Mouse (Mus musculus) kidney, adult 18-20 months (tissue): ENCODE results near the gene Myo1b.

Experiments used
- DNase-seq: peaks from one replicate; pipeline ENCODE4 v3.0.0; 2021

Gene Myo1b

DNA sequence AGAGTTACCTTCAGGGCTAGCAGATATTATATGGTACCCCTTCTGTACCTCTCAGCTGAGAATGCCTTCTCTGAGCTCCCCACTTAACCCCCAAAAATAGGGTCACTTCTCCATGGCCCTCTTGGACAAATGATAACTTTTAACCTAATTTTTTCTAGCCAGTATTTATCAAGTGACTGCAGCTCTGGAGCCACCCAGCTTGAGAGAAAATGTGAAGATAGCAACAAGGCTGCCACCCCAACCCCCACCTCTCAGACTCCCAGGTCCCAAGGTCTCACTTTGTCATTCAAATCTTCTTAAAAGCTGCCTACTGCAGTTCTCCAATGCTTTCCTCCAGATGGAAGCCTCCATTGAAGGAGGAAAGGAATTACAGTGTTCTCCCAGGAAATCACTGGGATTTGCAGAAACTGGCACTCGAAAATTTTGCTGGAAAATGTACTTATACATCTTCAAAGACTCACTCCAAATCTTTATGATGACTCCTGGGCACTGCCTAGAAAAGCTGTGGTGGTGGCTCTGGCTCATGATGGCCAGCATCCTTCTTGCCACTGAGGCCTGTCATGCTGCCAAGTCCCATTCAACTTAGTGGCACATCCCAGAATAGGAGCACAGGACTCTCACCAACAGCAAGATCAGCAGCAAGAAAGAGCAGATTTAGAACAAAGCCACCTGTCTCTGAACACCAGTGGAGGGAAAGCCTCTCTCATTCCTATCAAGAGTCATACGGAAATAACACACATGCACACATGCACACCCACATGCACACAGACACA is 70.4 kb downstream of the Myo1b start:
- DNase-seq = no peak

DNA sequence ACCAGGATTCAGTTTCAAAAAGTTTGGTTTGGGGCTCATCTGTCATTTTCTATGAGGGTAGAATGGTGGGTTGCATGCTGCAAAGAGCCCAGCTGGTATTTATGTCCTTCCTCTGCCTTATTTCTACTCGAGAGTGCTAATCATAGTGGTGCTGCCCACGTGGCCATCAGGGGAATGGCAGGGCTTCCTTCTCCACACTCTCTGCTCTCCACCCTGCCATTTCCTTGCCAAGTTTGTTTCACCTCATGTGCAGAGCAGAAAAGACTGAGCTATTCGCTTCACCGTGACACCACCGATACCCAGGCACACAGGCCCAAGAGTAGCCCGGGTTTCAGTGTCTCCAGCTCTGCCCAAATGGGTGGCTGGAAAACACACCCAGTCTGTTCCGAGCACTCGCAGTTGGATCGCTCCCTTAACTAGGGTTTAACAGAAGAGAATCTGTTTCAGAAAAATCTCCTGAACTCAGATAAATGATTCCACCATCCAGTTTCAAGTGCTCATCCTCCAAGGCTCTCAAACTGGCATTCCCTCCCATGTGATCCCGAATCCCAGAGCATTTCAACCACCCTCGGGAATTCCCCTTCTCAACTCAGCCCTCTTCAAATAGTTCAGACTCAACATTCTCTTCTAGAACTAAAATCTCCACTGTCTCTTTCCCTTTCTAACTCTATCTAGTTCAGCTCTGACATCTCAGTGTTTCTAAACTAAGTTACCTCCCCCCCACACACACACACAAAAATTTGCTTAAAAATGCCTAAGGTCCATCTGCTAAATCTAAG is 77.8 kb downstream of the Myo1b start:
- DNase-seq = no peak

DNA sequence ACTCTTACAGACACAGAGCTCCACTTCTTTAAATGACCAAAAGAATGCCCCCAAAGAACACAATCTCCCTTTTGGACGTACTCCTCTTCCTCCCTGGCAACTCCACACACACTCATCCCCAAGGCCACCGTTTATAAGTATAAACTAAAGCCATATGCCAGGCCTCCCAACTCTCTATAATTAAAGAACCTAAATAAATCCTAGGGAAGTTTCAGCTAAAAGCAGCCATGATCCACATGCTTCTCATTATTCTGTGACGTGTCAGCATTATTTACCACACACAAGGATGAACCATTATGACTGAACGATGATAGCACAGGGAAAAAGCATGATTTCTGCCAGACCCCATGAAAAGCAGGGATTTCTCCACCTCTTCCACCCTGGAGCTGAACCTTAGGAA is 78.6 kb downstream of the Myo1b start:
- no peak for DNase-seq

DNA sequence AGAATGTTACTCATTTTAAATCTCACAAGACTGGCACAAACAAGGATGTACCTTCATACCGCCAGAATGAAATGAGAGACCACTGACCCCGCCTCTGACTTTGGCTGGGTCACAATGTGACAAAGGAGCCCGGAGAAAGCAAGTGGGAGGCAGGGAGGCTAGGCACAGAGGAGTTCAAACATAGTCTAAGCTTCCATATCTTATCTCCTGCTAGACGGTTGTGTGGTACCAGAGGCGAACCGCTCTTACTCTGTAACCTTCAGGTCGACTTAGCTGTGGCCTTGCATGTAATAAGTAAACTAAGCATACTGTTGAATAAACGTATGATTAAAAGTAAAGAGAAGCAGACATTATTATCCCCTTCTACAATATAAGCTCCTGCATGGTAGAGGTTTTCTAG is 80.1 kb downstream of the Myo1b start:
- no peak for DNase-seq

DNA sequence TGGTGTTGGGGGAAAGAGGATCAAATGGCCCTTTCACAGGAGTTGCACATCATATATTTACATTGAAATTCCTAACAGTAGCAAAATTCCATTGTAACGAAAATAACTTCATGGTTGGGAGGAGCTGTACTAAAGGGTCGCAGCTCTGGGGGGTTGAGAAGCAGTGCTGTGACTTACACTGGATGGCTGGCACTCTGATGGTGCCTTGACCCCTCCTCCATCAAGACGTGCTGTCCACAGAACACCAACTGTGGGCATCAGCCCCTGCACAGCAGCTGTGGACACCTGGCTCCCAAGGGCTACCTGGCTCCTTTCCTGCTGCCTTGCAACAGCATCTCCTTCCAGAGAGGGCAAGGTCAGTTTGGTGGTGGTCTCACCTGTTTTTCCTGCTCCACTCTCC is 81.8 kb downstream of the Myo1b start:
- no peak for DNase-seq

DNA sequence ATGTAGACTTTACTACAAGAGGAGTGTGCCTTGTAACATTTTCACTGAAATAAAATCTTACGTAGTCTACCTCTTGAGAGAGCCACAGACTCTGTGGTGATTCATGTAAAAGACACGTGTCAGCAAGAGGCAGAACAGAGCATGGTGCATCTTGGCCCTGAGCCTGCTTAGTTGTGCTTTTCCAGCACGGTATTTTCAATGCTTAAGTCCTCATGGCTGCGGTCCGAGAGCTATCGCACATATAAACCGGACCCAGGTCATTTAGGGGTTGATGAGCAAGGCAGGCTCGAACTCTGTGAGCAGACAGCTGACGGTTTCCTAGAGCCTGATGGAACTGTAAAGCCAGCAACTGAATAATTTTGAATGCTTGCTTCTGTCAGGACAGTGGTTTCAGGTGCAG is 86.5 kb downstream of the Myo1b start:
- DNase-seq = no peak

DNA sequence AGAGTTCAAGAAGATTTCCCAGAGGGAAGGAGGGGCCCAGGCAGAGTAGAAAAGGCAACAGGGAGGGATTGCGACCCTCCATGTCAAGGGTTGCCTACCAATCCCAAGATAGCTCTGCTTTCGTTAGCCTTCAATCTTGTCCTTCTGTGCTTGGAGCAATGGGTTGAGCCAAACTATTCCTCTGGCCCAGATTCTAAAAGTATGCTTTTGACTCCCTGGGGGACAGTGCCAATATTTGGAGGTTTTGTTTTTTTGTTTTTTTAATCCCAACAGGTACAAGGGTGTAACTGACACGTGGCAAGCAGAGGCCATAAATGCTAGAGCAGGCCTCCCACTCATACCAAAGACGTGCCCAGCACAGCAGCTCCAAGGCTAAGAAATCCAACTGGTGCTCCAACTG is 93.3 kb downstream of the Myo1b start:
- no peak for DNase-seq

DNA sequence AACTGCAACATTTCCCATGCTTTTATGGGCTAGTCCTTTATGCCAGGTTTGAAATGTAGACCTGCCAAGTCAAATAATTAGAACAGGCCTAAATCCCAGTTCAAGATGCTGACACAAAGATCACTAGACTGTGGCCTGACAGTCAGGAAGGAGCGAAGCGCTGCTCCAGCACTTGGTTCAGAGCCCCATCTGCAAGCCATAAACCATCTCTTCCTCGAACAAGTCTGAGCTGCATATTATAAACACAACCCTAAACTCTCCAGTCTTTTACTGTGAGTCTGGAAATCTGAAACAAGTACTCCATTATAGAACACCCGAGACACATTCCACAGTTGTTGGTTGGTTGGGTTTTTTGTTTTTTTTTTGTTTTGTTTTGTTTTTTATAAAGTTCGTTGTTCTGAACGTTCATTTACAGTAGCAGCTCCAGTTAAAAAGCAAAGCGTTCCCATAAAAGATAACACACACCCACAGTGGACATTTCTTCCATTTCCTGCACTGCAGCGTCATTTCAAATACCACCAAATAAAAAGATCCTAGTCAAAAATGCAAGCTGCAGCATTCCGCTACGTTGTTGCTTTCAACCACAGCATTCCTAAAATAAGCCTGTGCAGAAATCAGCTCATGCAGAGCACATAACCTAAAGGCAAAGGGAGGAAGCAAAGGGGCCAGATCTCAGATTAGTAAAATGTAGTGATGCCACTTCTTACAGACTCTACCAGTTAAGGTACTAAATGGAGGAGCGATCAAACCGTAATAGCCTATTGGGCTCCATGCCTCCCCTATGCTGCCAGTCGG is 94.0 kb downstream of the Myo1b start:
- DNase-seq = no peak

DNA sequence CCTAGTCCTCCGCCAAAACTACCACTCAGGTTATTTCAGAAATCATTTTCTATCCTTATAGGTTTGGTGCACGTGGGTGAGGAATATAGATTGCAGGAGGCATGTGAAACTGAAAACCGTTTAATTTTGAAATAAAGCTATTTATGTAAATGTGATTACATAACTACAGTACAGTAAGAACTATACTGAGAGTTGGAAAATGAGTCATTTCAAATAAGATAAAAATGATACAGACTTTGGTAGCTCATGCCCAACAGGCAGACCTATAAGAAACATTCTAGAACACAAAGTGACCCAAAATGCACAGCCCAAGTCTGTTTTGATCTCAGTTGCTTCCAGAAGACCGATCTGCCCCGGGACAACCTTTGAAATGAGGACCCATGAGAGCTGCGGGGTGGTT is 95.4 kb downstream of the Myo1b start:
- no peak for DNase-seq

DNA sequence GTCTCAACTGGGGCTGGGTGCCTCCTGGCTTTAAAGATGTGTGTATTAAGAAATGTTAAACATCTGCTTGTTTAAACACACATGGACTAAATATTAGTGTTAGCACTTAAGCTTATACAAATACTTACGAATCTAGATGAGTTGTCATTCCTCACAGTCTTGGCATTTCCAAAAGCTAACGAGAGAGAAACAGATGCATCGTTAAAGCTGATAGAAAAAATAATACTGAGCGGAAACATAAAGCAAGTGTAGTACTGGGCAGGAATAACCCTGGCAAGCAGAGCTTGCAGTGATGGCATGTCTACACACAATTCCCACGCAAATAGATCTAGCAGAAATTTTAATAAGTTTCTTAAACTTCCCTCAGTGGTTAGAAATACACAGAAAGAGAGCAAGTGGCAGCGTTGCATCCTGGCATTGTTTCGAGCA is 95.8 kb downstream of the Myo1b start:
- DNase-seq = no peak

DNA sequence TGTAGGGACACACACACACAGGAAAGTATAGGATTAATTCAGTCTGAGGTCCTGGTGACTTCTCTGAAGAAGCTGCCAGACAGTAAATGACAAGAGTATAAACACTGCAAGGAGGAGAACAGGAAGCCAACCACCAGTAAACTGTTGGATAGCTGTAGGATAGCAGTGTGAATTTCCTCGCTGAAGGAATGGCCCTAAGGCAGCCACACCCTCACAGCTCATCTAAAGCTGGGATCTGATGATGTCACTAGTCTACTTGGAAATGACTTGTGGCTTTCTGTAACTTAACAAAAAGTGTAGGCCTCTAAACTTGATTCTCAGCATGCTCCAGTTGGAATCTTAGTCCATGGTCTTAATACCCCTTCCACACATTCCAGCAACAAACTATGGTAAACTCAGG is 100.2 kb downstream of the Myo1b start:
- DNase-seq = no peak

DNA sequence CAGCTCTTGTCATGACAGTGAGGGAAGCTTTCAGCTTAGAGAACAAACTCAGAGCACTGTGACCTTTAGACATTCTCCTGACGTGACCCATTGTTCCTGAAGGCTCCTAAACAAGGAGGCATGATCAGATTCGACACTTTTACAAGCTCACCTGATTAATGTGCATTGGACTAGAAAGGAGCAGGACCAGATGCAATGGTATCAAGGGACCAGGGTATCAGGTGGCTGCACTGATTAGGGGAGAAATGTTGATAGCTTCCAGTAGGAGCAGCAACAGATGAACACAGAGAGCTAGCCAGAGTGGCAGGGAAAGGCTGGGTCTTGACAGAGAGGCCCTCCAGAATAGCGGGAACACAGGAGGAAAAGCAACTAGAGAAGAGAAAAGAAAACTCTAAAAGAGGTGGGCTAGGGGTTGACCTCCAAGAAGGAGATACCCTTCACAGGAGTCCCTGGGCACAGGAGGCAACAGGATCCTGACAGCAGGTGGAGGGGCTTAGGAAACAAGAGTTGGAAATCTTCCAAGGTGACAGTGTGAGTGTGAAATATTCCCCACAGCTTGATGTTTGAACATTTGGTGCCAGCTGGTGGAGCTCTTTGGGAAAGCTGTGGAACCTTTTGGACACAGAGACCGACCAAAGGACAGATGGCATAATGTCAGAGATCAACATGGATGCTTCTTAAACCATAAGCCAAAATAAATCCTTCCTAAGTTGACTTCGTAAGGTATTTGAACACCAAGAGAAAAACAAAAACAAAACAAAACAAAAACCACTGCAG is 100.8 kb downstream of the Myo1b start:
- DNase-seq = no peak

DNA sequence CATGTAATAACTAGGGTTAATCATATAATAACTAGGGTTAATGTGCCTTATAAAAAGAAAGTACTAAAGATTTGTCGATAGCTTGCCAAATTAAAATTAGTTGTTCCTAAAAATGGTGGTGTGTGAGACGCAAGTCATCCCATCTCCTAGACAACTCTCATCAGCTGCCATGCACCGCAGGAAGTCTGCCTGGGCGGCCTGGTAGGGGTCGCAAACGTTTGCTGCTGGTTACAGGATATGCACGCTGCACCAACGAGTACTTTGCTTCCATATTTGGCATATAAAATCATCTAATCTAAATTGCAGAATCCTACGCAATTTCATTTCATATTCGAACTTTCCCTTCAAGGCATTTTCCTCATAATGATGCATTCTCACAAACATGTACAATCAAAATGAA is 107.0 kb downstream of the Myo1b start:
- DNase-seq = no peak

DNA sequence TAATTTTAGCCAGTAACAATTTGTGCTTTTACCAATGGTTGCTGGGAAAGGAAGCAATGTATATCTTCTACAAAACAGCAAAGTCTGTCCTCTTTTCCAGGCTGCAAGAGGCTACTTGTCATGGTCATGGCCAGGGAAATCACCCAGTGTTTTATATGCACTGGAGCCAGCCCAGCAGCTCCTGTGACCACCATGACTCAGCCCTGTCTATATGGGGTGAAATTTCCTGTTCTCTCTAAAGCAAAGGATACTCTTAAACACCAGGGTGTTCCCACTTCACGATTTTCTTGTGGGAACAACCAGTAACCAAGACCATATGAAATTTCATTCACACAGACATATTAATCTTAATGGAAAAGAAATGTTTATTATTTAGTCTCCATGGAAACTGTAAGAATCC is 107.6 kb downstream of the Myo1b start:
- no peak for DNase-seq

DNA sequence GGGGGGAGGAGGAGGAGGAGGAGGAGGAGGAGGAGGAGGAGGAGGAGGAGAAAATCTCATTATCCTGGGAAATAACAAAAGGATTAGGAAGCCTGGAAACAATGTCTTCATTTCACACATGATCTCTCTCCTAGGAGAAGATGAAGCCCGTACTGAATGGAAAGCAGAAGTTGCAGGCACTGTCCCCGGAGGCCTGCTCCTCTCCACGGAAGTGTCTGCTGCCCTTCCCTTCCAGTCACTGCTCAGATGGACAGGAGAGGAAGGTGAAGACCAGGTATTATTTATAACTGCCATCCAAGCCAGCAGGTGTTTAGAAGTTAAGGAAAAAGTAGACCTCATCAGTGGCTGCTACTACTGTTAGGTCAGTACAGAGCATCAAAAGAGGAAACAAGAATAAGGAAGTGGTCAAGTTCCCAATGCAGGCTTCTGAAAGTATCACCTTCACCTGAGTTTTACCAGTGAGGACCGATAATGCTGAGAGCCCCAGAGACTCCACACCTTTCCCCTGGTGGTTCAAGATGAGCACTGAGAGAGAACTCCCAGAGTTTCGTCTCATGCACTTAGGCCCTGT is 110.7 kb downstream of the Myo1b start:
- DNase-seq = no peak

DNA sequence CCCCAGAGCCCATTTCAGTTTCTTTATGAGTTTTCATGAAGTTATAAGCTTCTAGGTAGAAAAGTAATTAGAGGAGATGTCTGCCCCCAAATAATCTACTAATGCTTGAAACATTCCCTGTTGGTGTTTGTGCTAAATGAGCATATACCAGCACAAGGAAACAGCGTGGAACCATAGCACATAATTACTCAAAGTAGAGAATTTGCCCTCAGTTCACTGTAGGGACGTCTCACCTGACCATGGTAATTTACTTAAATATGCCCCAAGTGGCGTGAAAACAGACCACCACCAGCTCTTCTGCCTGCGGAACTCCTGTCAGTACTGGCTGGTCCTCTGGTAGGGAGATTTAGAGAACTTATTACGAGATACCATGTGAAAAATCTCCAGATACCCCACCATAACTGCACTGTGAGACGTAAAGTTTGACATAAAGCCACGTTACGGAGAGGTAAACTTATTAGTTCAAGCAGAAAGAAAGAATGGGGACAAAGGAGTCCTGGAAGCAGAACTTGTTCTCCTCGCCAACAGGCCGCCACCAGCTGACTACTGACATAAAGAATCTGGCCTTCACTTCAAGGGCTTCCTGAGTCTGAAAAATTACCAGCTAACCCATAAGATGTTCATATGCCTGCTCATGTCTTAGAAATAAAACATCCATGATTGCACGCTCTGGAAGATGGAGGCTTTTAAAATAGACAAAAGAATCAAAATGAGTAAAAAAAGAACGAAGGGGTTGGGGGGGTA is 111.4 kb downstream of the Myo1b start:
- no peak for DNase-seq

DNA sequence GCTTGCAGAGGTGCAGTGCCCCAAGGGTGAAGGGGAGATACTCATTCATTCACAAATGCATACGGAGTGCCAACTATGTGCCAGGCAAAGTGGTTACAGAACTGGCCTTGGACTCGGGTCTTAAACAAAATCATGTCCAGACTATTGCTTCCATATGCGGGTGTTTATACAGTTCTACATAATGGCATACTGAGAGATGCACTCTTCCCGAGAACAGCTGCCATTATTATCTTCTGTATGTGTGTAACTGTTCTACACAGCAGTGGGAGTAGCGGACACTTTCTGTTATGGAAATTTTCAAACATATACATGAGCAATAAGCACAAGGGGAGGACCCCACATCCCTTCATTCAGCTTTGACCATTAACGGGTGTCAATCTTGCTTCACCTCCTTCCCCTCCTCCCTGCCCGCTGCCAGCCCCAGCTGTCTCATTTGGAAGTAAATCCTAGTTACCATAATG is 117.8 kb downstream of the Myo1b start:
- DNase-seq = no peak

DNA sequence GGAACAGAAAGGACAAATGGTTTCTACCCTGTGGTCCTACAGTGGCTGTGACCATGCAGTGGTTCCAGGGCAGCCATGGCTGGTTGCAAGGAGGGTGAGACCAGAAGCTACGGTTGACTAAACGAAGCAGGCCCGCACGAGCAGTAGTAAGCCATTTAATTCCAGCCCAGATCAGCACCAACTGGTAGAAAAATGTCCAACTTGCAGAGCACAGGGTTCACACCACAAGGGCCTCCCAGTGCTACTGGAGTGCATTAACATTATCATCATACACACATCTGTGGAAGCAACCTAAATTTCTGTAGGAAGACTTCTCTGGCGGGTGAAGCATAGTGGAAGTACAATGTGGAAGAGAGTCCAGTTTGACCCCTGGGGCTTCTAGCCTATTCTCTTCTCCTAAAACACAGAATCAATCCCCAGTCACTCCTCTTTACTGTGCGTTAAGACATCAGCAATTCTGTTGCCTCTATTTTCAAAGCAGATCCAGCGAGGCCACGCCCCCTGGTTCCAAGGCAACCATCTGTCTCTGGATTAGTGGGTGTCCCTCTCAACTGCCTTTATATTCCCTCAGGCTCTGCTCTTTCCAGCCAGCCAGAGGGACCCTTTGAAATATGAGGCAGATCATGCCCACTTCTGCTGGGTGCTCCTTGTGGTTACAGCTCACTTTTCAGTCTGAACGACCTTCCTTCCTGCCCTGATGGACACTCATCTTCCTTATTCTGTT is 120.1 kb downstream of the Myo1b start:
- no peak for DNase-seq

DNA sequence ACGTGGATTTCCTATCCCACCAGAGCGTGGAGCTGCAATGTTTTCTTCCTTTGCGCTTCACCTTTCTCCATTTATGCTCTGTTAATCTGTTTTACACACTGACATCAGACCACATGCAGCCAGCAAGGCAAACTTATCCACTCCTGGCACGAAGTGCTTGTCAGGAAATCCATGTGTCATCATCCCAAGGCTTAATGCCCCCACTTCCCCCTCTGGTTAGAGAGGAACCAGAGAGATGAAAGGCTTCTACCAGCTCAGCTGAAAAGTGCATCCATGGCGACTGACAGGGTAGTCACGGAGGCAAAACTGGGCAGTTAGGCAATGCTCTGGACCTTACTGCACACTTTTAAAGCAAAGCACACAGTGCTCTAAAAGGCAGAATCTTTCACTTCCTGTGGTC is 126.6 kb downstream of the Myo1b start:
- DNase-seq = no peak

DNA sequence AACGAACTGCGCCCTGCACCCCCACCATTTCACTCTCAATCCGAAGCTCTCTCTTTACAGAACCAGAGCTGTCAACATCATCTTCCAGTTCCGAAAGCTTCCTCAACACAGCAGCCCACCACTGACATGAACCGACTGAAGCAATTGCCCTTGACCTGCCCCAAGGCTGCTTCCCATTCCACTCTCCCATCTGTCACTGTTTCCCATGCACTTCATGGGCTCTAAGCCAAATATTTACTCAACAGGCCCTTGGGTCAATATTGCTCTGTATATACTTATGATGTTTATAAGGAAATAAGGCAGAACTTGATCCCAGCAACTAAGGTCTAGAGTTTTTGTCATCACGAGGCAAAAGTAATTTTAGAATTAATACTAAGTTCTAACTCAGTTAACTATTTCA is 133.8 kb downstream of the Myo1b start:
- DNase-seq = no peak

DNA sequence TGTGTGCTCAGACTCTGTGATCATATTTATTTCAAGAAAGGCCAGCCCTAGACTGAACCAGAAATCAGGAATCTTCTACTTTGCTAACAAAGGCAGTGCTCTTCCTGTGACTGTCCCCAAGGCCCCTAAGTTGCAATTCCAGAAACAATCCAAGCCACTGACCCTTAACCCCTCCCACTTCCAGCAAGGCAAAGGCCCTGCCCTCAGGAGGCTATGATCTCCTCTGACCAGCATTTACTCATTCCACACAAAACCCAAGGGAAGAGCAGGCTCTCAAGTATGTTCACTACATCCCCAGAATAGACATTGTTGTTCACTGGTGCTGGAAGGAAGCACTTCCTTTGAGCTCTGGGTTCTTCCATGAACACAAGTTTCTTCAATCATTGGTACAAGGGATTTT is 135.5 kb downstream of the Myo1b start:
- no peak for DNase-seq
